Mouse (Mus musculus) liver, embryonic 15.5 days (tissue): Measurements from ENCODE around the gene Wdr11. TPM values are rescaled to one million over a fixed set of nuclear protein-coding genes. Genes with fewer than 3 reads are reported as not detected.

ENCODE experiments used
- ATAC-seq: fragments of 200-750 bp; cut with Nextera tagmentation; 2 replicates; pipeline ENCODE4 v1.8.0; 2017; ENCODE audit warnings: moderate number of reproducible peaks, mild to moderate bottlenecking, moderate library complexity; ENCODE audit not compliant: insufficient read depth
- H3K27ac ChIP-seq: fragments of 300-500 bp; sonication (generic); replicated peaks from 2 replicates; pipeline ENCODE4 v1.5.1; 2015; ENCODE audit warnings: mild to moderate bottlenecking, inconsistent platforms
- H3K27me3 ChIP-seq: fragments of 300-500 bp; sonication (generic); 2 replicates; pipeline ENCODE4 v1.6.1; 2015; ENCODE audit warnings: mild to moderate bottlenecking, inconsistent platforms
- H3K36me3 ChIP-seq: fragments of 300-500 bp; sonication (generic); replicated peaks from 2 replicates; pipeline ENCODE4 v1.6.1; 2015; ENCODE audit warnings: moderate library complexity, mild to moderate bottlenecking, inconsistent platforms
- H3K4me1 ChIP-seq: fragments of 300-500 bp; sonication (generic); replicated peaks from 2 replicates; pipeline ENCODE4 v1.6.1; 2015; ENCODE audit warnings: inconsistent platforms
- H3K4me2 ChIP-seq: fragments of 300-500 bp; sonication (generic); 2 replicates; pipeline ENCODE4 v1.6.1; 2015; ENCODE audit warnings: moderate library complexity, mild to moderate bottlenecking, inconsistent platforms
- H3K4me3 ChIP-seq: fragments of 300-500 bp; sonication (generic); replicated peaks from 2 replicates; pipeline ENCODE4 v1.5.1; 2015; ENCODE audit warnings: mild to moderate bottlenecking, inconsistent platforms
- H3K9ac ChIP-seq: fragments of 300-500 bp; sonication (generic); 2 replicates; pipeline ENCODE4 v1.6.1; 2015; ENCODE audit warnings: moderate library complexity, mild to moderate bottlenecking, inconsistent platforms
- H3K9me3 ChIP-seq: fragments of 300-500 bp; sonication (generic); replicated peaks from 2 replicates; pipeline ENCODE4 v1.6.1; 2016; ENCODE audit warnings: inconsistent platforms
- WGBS: fragments of 180-500 bp; shearing (Covaris S2); methylation state at CpG from one replicate; pipeline ENCODE4 v1.1.7; 2015; ENCODE audit warnings: mixed read lengths; ENCODE audit not compliant: insufficient replicate concordance; 5-methylcytosine and 5-hydroxymethylcytosine counted together
- polyA plus RNA-seq: library from polyadenylated mRNA; unstranded; fragments of >200 nt; fragmentation: Nextera tagmentation; extraction: Ambion mirVana; gene quantifications from 2 replicates; pipeline ENCODE4 v1.2.1, GENCODE M21; 2015

Wdr11 gene
- polyA plus RNA-seq, 1 experiment from 2014 or later = 11.2 TPM

DNA sequence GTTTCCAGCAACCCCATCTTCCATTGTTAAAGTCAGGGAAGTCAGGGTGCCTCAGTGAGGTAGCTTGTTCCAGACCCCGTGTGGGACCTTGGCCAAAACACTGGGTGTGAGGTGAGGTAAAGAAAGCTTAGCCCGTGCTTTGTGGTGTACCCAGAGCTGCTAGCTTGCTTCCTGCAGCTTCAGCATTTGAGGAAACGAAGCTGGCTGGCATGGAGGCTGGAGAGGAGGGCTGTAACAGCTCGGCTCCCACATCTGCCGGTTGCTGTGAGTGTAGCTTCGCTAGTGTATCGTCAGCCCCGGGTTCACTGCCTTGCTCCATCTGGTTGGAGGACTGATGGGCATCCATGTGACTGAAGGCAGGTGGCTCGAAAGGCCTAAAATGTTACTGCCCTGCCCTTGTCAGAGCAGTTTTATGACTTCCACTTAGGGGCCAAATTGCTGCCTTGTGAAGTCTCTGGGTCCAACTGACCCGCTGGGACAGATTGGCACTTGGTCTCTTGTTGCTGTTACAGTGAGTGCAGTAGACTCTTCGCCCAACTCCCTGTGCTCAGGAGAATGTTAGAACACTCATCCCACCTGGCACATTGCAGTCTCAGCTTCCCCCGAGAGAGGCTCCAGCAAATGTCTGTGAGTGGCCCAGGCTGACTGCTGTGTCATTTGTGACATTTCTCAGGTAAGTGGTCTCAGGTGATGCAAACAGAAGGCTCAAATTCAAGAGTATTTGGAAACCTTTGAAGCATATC, 44.4 kb downstream of the Wdr11 start:
- no peaks in the 10 kb centered on the region for H3K27me3 ChIP-seq
- WGBS = 67% methylated on average over 12 of the region's 12 CpGs
- H3K9me3 ChIP-seq = no peaks in the 10 kb centered on the region
- H3K4me3 ChIP-seq = no peak overlapping the region
- H3K27ac ChIP-seq = no peak overlapping the region
- no peak for ATAC-seq
- peaks cover 33% of the 10 kb centered on the region for H3K36me3 ChIP-seq
- no peak overlapping the region for H3K9ac ChIP-seq
- H3K4me1 ChIP-seq = no peaks in the 10 kb centered on the region
- no peak overlapping the region for H3K4me2 ChIP-seq

DNA sequence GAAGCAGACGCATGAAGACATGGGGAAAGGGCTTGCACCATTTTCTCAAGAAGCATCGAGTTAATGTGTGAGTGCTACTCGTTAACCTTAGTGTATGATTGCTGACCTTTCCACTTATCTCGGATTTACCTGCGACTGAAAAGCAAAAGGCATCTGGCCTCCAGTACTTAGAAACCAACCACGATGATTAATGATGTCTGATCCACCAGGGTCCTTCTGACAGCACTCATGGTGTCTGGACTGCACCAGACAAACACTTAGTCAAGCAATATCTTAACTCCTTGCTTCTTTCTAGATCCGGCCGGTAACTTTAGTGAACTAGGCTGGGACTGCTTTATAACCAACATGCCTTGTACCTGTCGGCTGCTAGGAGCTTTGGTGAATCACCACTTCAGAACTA, 45.3 kb downstream of the Wdr11 start:
- ATAC-seq = no peak
- peaks cover 24% of the 10 kb centered on the region for H3K36me3 ChIP-seq
- no peaks in the 10 kb centered on the region for H3K27me3 ChIP-seq
- H3K4me3 ChIP-seq = no peak overlapping the region
- H3K9ac ChIP-seq = no peak overlapping the region
- 73% methylated on average over 9 of the region's 9 CpGs for WGBS
- H3K4me2 ChIP-seq = no peak overlapping the region
- no peaks in the 10 kb centered on the region for H3K4me1 ChIP-seq
- no peaks in the 10 kb centered on the region for H3K9me3 ChIP-seq
- H3K27ac ChIP-seq = no peak overlapping the region

DNA sequence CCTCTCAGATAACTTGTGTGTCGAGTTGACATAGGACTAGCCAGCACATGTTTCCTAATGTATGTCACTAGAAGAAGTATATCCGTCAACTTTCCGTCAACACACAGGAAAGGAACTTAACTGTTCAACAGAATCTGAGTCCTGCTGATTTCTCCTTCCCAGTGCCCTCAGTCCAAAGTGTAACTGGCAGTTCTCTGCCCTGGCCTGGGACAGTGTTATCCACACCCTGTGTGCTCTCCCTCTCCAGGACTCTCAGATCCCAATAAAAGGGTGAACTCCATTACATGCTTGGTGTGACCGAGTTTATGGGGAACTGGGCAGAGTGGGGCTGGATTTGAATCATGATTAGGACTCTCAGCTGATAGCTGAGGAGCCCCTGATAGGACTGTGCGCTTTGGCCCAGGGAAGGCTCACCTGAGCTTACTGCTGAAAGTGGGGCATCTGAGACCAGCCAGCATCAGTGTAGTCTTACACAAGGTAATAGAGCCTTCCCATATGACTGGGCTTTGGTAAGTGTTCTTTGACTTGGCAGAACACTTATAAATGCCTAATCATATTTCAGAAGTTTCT, 46.3 kb downstream of the Wdr11 start:
- 60% methylated on average over 5 of the region's 5 CpGs for WGBS
- no peak overlapping the region for H3K4me3 ChIP-seq
- H3K9ac ChIP-seq = no peak overlapping the region
- H3K4me2 ChIP-seq = no peak overlapping the region
- H3K27me3 ChIP-seq = no peaks in the 10 kb centered on the region
- no peak for ATAC-seq
- H3K4me1 ChIP-seq = no peaks in the 10 kb centered on the region
- H3K9me3 ChIP-seq = no peaks in the 10 kb centered on the region
- no peak overlapping the region for H3K27ac ChIP-seq
- H3K36me3 ChIP-seq = peaks cover 16% of the 10 kb centered on the region

DNA sequence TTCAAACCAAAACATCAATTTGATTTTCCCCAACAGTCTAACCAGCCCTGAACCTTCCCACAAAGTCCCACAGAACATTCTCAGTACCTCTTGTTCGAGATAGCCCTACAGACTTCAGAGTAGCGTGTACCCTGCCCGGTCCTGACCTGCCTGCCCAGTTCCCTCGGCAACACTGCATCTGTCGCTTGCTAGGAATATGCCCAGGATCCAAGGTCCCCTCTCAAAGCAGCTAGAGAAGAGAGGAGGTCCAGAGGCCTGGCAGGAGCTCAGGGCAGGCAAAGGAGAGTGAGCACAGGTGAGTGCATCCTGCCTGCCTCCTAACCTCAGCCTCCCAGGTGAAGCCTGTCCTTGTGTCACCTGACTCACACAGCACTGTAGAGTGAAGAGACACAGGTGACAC, 47.3 kb downstream of the Wdr11 start:
- Histone ChIP-seq H3K4me2 (no peak overlapping the region), H3K4me1 (no peaks in the 10 kb centered on the region), H3K36me3 (peaks cover 9% of the 10 kb centered on the region; the same call in 1 of the 2 replicates), H3K9me3 (no peaks in the 10 kb centered on the region), H3K27me3 (no peaks in the 10 kb centered on the region), H3K4me3 (no peak overlapping the region), H3K27ac (no peak overlapping the region), H3K9ac (no peak overlapping the region)
- ATAC-seq = no peak
- 61% methylated on average over 5 of the region's 5 CpGs for WGBS

DNA sequence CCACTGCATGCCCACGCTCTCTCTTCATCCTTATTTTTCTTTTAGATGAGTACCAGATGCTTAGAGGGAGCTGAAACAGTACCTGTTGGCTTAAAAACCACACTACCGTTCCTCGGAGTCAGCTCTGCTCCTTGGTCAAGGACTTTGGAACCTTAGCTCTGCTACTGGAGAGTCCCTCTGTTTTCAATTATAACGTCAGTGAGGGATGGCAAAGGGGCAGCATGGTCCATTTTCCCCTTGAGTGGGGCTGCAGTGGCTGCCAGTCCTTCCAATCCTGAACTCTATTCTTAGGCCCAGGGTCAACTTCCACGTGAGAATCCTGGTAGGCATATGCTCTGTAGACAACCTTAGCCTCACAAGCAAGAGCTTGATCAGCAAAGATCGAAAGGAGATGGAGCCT, 48.2 kb downstream of the Wdr11 start:
- WGBS = 60% methylated on average over 6 of the region's 6 CpGs
- no peak overlapping the region for H3K9ac ChIP-seq
- no peak overlapping the region for H3K4me3 ChIP-seq
- no peak overlapping the region for H3K27ac ChIP-seq
- no peaks in the 10 kb centered on the region for H3K27me3 ChIP-seq
- no peak overlapping the region for H3K4me2 ChIP-seq
- no peaks in the 10 kb centered on the region for H3K9me3 ChIP-seq
- H3K4me1 ChIP-seq = no peaks in the 10 kb centered on the region
- peaks cover 4% of the 10 kb centered on the region; the same call in 1 of the 2 replicates for H3K36me3 ChIP-seq
- no peak for ATAC-seq

DNA sequence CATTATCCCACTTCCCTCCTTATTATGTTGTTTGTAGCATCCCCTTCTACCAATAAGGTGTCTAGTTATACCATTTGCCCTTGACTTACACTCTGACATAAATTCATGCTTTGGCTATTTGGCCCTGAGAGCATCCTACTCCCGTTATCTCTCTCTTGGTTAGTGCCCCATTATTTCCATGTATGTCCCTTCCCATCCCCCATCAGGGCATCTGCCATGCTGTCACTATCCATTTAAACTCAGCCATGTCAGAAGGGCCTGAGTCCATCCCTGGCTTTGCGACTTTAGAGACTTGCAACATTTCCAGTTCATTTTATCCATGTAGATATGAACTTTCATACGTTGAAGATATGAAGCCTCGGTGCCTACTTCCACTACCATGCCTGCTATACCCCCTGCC, 51.6 kb downstream of the Wdr11 start:
- Histone ChIP-seq H3K9ac (no peak overlapping the region), H3K4me2 (no peak overlapping the region), H3K4me3 (no peak overlapping the region), H3K27me3 (no peaks in the 10 kb centered on the region), H3K4me1 (no peaks in the 10 kb centered on the region), H3K27ac (no peak overlapping the region), H3K36me3 (no peaks in the 10 kb centered on the region), H3K9me3 (no peaks in the 10 kb centered on the region)
- ATAC-seq = no peak
- 63% methylated on average over 4 of the region's 4 CpGs for WGBS

DNA sequence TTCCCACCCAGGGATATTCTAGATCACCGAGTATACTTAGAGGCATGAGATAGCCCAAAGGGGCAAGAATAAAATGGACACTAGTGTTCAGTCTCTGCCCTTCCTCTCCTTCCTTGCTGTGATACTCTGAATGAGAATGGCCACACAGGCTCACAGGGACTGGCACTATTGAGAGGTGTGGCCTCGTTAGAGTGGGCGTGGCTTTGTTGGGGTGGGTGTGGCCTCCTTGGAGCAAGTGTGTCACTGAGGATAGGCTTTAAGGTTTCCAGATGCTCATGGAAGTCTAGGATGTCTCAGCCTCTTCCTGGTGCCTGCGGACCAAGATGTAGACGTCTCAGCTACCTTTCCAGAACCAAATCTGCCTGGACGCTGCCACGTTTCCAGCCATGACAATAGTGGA, 56.1 kb downstream of the Wdr11 start:
- H3K4me1 ChIP-seq = no peaks in the 10 kb centered on the region
- no peak overlapping the region for H3K9ac ChIP-seq
- no peaks in the 10 kb centered on the region for H3K9me3 ChIP-seq
- no peak overlapping the region for H3K4me2 ChIP-seq
- no peaks in the 10 kb centered on the region for H3K36me3 ChIP-seq
- 57% methylated on average over 7 of the region's 7 CpGs for WGBS
- no peak overlapping the region for H3K4me3 ChIP-seq
- no peak overlapping the region for H3K27ac ChIP-seq
- no peak for ATAC-seq
- H3K27me3 ChIP-seq = no peaks in the 10 kb centered on the region

DNA sequence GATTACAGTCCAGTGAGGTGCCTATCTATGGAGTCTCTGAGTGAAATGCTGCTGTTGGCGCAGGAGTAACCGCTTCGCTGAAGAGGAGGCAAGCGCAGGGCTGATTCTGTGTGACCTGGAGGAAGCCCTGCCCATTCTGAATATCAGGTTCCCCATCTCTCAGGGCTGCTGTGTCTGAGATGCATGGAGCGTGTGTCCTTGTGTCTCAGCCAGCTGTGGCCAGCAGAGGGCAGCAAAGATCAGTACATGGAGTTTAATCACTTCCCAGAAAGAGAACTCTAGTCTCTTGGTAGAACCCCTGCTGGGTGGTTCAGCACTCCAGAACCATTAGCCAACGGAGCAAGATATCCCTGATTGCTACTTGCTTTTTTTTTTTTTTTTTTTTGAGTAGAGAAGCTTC, 57.3 kb downstream of the Wdr11 start:
- no peak for ATAC-seq
- H3K36me3 ChIP-seq = no peaks in the 10 kb centered on the region
- no peaks in the 10 kb centered on the region for H3K27me3 ChIP-seq
- no peaks in the 10 kb centered on the region for H3K9me3 ChIP-seq
- H3K9ac ChIP-seq = no peak overlapping the region
- WGBS = 2% methylated on average over 6 of the region's 6 CpGs
- peaks cover 1% of the 10 kb centered on the region; the same call in 1 of the 2 replicates for H3K4me1 ChIP-seq
- no peak overlapping the region for H3K27ac ChIP-seq
- no peak overlapping the region for H3K4me3 ChIP-seq
- no peak overlapping the region for H3K4me2 ChIP-seq

DNA sequence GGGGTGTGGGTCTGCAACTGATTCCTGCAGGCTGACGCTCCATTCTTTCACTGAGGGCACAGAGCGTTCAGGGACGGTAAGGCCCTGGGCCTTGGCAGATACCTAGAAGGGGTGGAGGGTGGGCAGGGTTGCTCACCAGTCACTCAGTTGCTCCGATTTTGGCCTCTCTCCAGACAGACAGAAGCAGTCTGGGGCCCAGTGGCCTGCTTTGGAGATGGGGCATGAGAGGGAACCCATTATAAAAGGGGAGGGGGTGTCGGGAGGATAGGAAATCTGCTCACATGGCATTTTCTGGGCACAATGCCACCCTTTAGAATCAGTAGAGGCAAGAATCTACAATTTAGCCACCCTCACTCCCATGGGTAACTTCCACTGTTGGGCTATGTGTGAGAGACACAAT, 59.1 kb downstream of the Wdr11 start:
- H3K27me3 ChIP-seq = no peaks in the 10 kb centered on the region
- H3K9ac ChIP-seq = no peak overlapping the region
- no peak overlapping the region for H3K4me3 ChIP-seq
- 61% methylated on average over 5 of the region's 5 CpGs for WGBS
- peaks cover 5% of the 10 kb centered on the region; the same call in 1 of the 2 replicates for H3K4me1 ChIP-seq
- H3K36me3 ChIP-seq = no peaks in the 10 kb centered on the region
- no peak overlapping the region for H3K27ac ChIP-seq
- no peak for ATAC-seq
- no peaks in the 10 kb centered on the region for H3K9me3 ChIP-seq
- H3K4me2 ChIP-seq = no peak overlapping the region

DNA sequence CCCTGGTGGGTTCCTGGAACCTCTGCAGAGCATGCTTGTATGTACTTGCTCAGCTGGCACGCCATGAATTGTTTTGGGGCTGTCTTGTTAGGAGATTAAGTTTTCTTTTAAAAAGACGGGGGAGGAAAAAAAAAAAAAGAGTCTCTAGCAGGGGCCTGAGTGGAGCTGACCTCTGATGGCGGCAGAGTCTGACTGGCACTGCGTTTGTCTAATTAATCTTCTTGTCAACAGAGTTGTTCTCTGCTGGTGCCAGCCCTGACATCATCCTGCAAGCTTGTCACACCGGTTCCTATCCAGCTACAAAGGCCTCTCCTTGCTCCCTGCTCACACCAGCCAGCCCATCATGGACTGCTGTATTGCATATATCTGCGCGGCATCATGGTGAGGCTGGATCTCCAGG, 60.1 kb downstream of the Wdr11 start:
- ATAC-seq = no peak

DNA sequence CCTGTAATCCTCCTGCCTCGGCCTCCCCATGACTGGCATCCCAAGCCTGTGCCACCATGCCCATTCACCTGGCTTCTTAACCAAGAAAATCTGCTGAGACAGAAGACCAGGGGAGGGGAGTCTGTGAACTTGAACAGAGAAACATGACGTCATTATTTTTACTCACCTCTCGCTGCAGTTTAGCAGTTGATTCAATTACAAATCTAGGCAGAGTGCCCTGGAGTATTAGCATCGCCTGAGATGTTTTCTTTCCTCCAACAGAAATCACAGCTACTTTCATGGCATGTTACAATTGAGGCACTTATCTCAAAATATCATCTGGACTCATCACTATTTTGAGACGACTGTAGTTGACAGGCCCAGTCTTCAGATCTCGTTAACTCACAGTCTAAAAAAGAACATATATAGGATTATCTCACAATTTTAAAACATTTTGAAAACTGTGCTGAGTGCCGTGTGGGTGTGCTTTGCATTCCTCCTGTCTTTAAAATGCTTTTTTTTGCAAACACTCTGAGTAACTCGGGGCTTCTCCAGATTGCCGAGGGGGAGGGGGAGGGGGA, 61.3 kb downstream of the Wdr11 start:
- H3K36me3 ChIP-seq = no peaks in the 10 kb centered on the region
- H3K4me2 ChIP-seq = no peak overlapping the region
- no peaks in the 10 kb centered on the region for H3K9me3 ChIP-seq
- ATAC-seq = no peak
- no peak overlapping the region for H3K4me3 ChIP-seq
- H3K27me3 ChIP-seq = no peaks in the 10 kb centered on the region
- no peak overlapping the region for H3K9ac ChIP-seq
- no peak overlapping the region for H3K27ac ChIP-seq
- H3K4me1 ChIP-seq = peaks cover 5% of the 10 kb centered on the region; the same call in 1 of the 2 replicates
- 40% methylated on average over 9 of the region's 9 CpGs for WGBS

More for the DNA sequence above, 60.1 kb downstream of the Wdr11 start:
- Histone ChIP-seq H3K36me3 (no peaks in the 10 kb centered on the region), H3K4me3 (no peak overlapping the region), H3K9ac (no peak overlapping the region), H3K4me1 (peaks cover 5% of the 10 kb centered on the region; the same call in 1 of the 2 replicates), H3K4me2 (no peak overlapping the region), H3K9me3 (no peaks in the 10 kb centered on the region), H3K27ac (no peak overlapping the region), H3K27me3 (no peaks in the 10 kb centered on the region)
- 61% methylated on average over 7 of the region's 7 CpGs for WGBS
